Mouse (Mus musculus): ENCODE measurements around the gene Prkn.

DNA sequence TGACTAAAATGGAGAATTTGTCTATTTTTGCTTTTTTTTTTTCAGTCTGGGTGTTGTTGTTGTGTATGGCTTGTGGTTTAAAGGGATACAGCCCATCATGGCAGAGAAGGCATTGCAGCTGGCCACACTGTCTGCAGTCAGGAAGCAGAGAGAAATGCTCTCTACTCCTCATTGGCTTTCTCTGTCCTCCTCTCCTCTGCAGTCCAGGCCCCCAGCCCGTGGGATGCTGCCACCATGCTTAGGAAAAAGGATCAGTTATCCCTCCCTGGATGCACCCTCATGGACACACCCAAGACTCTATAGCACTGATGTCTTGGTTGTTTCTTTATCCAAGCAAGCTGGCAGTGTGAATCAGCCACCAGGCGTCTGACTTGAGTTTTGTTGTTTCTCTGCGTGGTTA, 1107.3 kb downstream of the Prkn start:
- TF ChIP-seq GATA1 (IDR thresholded peaks at IDR 0.05; ENCODE audit: borderline replicate concordance, low read length) (no peak), FLI1 (IDR thresholded peaks at IDR 0.05; ENCODE audit: low read length) (no peak)
